Mouse (Mus musculus) spleen, postnatal 14 days (tissue): ENCODE measurements around the gene Tns3.

ENCODE experiments used
- DNase-seq, 2 experiments: peaks; one replicate each; pipeline ENCODE4 v3.0.0; 2021 to 2022; ENCODE audit warnings: low spot score in 2 of 2

The Tns3 gene

GRCm38 (mm10) chr11:8664393-8664743 lies at the start of gene Tns3:
Tns3 (minus strand) TSS chr11:8664535.
- peak in 1 of 2 experiments; percentile 25 for DNase-seq

- DNase-seq, result no peak
These were observed 42.1 kb upstream of the Tns3 start for GRCm38 (mm10) chr11:8706246-8707041.

GRCm38 (mm10) chr11:8705156-8705555 lies 40.8 kb upstream of the Tns3 start:
- DNase-seq, result no peak

GRCm38 (mm10) chr11:8703876-8704275 lies 39.5 kb upstream of the Tns3 start:
- no peak for DNase-seq

GRCm38 (mm10) chr11:8702532-8702886 lies 38.2 kb upstream of the Tns3 start:
- no peak for DNase-seq

GRCm38 (mm10) chr11:8701845-8702531 lies 37.7 kb upstream of the Tns3 start:
- no peak for DNase-seq

- no peak for DNase-seq
These were observed 37.1 kb upstream of the Tns3 start for GRCm38 (mm10) chr11:8701400-8701799.

GRCm38 (mm10) chr11:8700641-8701221 lies 36.4 kb upstream of the Tns3 start:
- no peak for DNase-seq

- no peak for DNase-seq
These were observed 35.4 kb upstream of the Tns3 start for GRCm38 (mm10) chr11:8699777-8700176.

GRCm38 (mm10) chr11:8697670-8698069 lies 33.3 kb upstream of the Tns3 start:
- no peak for DNase-seq

- DNase-seq, result no peak
These were observed 29.8 kb upstream of the Tns3 start for GRCm38 (mm10) chr11:8694096-8694495.

GRCm38 (mm10) chr11:8692536-8693471 lies 28.5 kb upstream of the Tns3 start:
- no peak for DNase-seq

GRCm38 (mm10) chr11:8692162-8692535 lies 27.8 kb upstream of the Tns3 start:
- no peak for DNase-seq

GRCm38 (mm10) chr11:8691605-8692004 lies 27.3 kb upstream of the Tns3 start:
- no peak for DNase-seq

GRCm38 (mm10) chr11:8690633-8691032 lies 26.3 kb upstream of the Tns3 start:
- DNase-seq, result no peak

GRCm38 (mm10) chr11:8689515-8689914 lies 25.2 kb upstream of the Tns3 start:
- DNase-seq, result peak; percentile 29 to 42

GRCm38 (mm10) chr11:8688907-8689306 lies 24.6 kb upstream of the Tns3 start:
- DNase-seq, result peak in 1 of 2 experiments; percentile 14

- DNase-seq, result no peak
These were observed 22.2 kb upstream of the Tns3 start for GRCm38 (mm10) chr11:8686501-8686900.

- DNase-seq, result no peak
These were observed 21.7 kb upstream of the Tns3 start for GRCm38 (mm10) chr11:8686061-8686460.

- DNase-seq, result no peak
These were observed 20.9 kb upstream of the Tns3 start for GRCm38 (mm10) chr11:8685195-8685594.

- DNase-seq, result no peak
These were observed 19.9 kb upstream of the Tns3 start for GRCm38 (mm10) chr11:8684262-8684661.

- DNase-seq, result no peak
These were observed 17.0 kb upstream of the Tns3 start for GRCm38 (mm10) chr11:8681356-8681755.
